Mouse (Mus musculus): ENCODE results near the gene Tmem269. TPM values are rescaled to one million over a fixed set of nuclear protein-coding genes. Genes with fewer than 3 reads are reported as not detected.

The Tmem269 gene
- polyA plus RNA-seq, 1 experiment = 0.06 TPM

DNA sequence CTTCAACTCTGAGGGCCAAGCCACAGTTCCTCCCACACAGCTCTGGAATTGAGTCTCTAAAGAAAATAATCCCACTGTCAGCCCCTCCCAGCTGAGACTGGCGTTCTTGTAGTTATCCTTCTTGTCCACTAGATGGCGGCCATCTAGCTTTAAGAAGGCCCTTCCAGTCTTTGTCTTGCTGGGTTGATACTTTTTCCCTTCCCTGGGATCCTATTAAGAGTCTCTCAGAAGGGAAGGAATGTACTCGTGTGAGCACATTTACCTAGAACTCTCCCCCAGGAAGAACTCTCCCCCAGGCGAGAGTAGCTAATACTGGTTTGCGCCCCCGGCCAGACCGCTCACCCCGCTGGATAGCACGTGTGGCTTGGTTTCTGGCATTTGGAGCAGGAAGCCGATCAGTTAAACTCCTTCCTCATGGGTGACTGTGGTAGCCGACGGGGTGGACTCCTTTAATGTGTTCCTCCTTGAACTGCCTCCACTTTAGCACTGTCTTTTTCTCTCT, 21.2 kb upstream of the Tmem269 start:
- H3K4me3 ChIP-seq (ENCODE audit: extremely low read depth, insufficient read depth, insufficient read length) = no peak overlapping the region
- no peaks in the 10 kb centered on the region for H3K36me3 ChIP-seq (ENCODE audit: control insufficient read depth, insufficient read depth, low read length)
- WGBS = 8% methylated on average over 12 of the region's 12 CpGs
- H3K4me1 ChIP-seq (ENCODE audit: control insufficient read depth, insufficient read depth, insufficient read length) = peaks cover 3% of the 10 kb centered on the region; the same call in 1 of the 2 replicates
- no peaks in the 10 kb centered on the region for H3K27me3 ChIP-seq (ENCODE audit: control insufficient read depth, insufficient read depth, low read length)
- no peak for TF ChIP-seq POLR2A (IDR thresholded peaks at IDR 0.05; ENCODE audit: low read depth, low read length)
- peak; percentile 46; the same call in 1 of the 2 replicates for TF ChIP-seq CTCF (IDR thresholded peaks at IDR 0.05; ENCODE audit: extremely low read depth, insufficient read depth, insufficient read length, insufficient replicate concordance)
- peak in 1 of 2 experiments; percentile 40 for DNase-seq (ENCODE audit: low read depth in 1 of 2, low spot score in 2 of 2)
- H3K27ac ChIP-seq (ENCODE audit: insufficient read depth, low read length) = 0 out of 2 replicates have a peak overlapping the region, but pooled peaks have one; percentile 2

DNA sequence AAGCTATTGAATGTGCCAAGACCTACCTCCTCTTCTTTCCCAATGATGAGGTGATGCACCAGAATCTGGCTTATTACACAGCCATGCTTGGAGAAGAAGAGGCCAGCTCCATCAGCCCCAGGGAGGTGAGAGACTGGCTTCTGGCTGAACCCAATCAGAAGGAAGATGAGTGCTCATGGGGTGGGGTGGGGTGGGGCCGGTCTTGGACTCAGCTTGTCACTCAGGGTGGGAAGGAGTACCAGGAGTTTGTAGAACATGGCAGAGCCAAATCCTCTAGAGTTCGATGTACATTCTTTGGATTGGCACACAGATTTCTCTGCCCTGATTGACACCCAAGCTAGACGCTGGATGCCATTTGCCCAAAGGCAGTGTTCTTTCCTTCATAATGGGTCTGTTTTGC, 20.6 kb upstream of the Tmem269 start:
- H3K27ac ChIP-seq (ENCODE audit: insufficient read depth, low read length) = no peak overlapping the region
- no peaks in the 10 kb centered on the region for H3K36me3 ChIP-seq (ENCODE audit: control insufficient read depth, insufficient read depth, low read length)
- 69% methylated on average over 3 of the region's 3 CpGs for WGBS
- H3K27me3 ChIP-seq (ENCODE audit: control insufficient read depth, insufficient read depth, low read length) = no peaks in the 10 kb centered on the region
- TF ChIP-seq CTCF (IDR thresholded peaks at IDR 0.05; ENCODE audit: extremely low read depth, insufficient read depth, insufficient read length, insufficient replicate concordance) (no peak), POLR2A (IDR thresholded peaks at IDR 0.05; ENCODE audit: low read depth, low read length) (no peak)
- H3K4me3 ChIP-seq (ENCODE audit: extremely low read depth, insufficient read depth, insufficient read length) = no peak overlapping the region
- DNase-seq (ENCODE audit: low read depth in 1 of 2, low spot score in 2 of 2) = no peak
- peaks cover 3% of the 10 kb centered on the region; the same call in 1 of the 2 replicates for H3K4me1 ChIP-seq (ENCODE audit: control insufficient read depth, insufficient read depth, insufficient read length)

- Histone ChIP-seq H3K4me1 (ENCODE audit: control insufficient read depth, insufficient read depth, insufficient read length) (peaks cover 3% of the 10 kb centered on the region), H3K27ac (ENCODE audit: insufficient read depth, low read length) (no peak overlapping the region), H3K36me3 (ENCODE audit: control insufficient read depth, insufficient read depth, low read length) (no peaks in the 10 kb centered on the region), H3K27me3 (ENCODE audit: control insufficient read depth, insufficient read depth, low read length) (no peaks in the 10 kb centered on the region), H3K4me3 (ENCODE audit: extremely low read depth, insufficient read depth, insufficient read length) (no peak overlapping the region)
- DNase-seq (ENCODE audit: low read depth in 1 of 2, low spot score in 2 of 2) = no peak
- no peak for TF ChIP-seq CTCF (IDR thresholded peaks at IDR 0.05; ENCODE audit: extremely low read depth, insufficient read depth, insufficient read length, insufficient replicate concordance)
- TF ChIP-seq POLR2A (IDR thresholded peaks at IDR 0.05; ENCODE audit: low read depth, low read length) = no peak
- WGBS = 94% methylated on average over 3 of the region's 3 CpGs
These were observed 16.3 kb upstream of the Tmem269 start for GRCm38 (mm10) chr4:119234348-119234747.

DNA sequence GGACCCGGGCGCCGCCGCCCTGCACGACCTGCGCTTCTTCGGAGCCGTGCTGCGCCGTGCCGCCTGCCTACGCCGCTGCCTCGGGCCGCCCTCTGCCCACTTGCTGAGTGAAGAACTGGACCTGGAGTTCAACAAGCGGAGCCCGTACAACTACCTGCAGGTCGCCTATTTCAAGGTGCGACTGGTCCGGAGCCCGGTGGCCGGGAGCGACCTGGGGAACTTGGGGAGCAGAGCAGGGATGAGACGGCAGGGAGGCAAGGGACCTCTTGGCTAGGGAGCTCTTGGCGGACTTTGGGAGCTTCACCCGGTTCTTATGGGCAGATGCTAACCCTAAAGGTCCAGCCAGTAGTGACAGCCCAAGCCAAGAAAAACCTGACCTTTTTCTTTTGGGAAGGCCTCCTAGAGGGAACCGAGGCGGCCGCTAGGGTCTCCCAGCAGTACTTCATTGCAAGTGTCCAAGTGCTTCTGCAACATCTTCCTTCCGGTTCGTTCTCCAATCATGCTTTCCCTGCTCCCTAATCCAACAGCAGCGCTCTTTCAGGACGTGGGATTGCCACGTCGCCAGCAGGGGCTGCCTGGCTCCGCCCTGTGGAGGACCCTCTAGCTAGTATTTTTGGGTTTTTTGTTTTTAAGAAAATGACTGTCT, 15.4 kb upstream of the Tmem269 start:
- DNase-seq (ENCODE audit: low read depth in 1 of 2, low spot score in 2 of 2) = no peak
- Histone ChIP-seq H3K27ac (ENCODE audit: insufficient read depth, low read length) (no peak overlapping the region), H3K4me3 (ENCODE audit: extremely low read depth, insufficient read depth, insufficient read length) (peak overlapping the region; percentile 80), H3K4me1 (ENCODE audit: control insufficient read depth, insufficient read depth, insufficient read length) (peaks cover 2% of the 10 kb centered on the region), H3K36me3 (ENCODE audit: control insufficient read depth, insufficient read depth, low read length) (no peaks in the 10 kb centered on the region), H3K27me3 (ENCODE audit: control insufficient read depth, insufficient read depth, low read length) (no peaks in the 10 kb centered on the region)
- no peak for TF ChIP-seq POLR2A (IDR thresholded peaks at IDR 0.05; ENCODE audit: low read depth, low read length)
- WGBS = 3% methylated on average over 36 of the region's 36 CpGs

DNA sequence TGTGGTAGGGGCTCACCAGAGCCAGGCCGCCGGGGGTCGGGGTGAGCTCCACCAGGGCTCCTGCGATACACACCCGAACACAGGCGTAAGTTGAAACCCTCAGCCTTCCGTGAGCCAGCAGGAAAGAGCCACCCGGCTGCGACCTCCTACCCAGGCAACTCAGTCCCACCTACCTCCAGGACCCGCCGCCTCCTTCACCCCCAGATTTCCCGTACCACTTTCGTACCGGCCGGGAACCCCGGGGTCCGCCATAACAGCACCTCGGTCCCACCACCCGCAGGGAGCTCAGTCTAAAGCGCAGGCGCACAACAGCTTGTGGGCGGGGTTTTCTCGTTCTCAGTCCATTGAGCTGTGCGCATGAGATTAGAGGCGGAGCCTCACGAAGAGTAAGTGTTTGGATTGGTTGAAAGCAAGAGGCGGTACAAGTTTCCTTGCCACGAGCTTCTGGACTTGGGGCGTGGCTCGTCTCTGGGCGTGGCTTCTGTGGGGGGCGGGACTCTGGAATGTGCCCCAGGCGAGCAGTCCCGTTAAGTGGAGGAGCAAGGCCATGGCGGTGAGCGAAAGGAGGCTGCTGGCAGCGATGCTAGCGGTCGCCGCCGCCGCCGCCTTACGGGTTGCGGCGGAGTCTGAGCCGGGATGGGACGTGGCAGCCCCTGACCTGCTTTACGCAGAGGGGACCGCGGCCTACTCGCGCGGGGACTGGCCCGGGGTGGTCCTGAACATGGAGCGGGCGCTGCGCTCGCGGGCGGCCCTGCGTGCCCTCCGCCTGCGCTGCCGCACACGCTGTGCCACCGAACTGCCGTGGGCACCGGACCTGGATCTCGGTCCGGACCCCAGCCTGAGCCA, 14.6 kb upstream of the Tmem269 start, which contains the start of the genes AU022252 and P3h1:
Gene AU022252, minus strand, starts transcription at position 303 of the 846 bp plus-strand sequence.
Gene P3h1, plus strand, starts transcription at position 506 of the 846 bp plus-strand sequence.
- H3K27ac ChIP-seq (ENCODE audit: insufficient read depth, low read length) = no peak within 1 kb of the TSS

DNA sequence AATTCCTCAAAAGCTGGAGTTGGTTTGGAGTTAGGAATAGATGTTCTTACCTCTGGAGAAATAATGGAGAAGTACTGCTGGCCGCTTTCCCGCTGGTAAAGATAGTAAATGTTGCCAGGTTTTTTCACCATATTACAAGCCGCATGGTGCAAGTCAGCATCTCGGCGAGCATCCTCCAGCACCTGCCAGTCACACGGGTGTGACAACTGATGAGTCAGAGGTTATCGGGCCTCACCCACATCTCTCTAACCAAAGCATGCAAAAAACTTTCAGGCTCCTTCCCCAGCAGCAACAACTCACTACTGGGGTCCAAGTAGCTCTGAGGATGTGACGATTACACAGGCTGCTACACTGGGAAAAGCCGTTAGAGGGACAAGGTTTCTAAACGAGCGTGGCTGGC, 8.7 kb upstream of the Tmem269 start:
- no peaks in the 10 kb centered on the region for H3K27me3 ChIP-seq (ENCODE audit: control insufficient read depth, insufficient read depth, low read length)
- peaks cover 14% of the 10 kb centered on the region for H3K36me3 ChIP-seq (ENCODE audit: control insufficient read depth, insufficient read depth, low read length)
- no peak overlapping the region for H3K4me3 ChIP-seq (ENCODE audit: extremely low read depth, insufficient read depth, insufficient read length)
- H3K4me1 ChIP-seq (ENCODE audit: control insufficient read depth, insufficient read depth, insufficient read length) = no peaks in the 10 kb centered on the region; the same call in 1 of the 2 replicates
- TF ChIP-seq POLR2A (IDR thresholded peaks at IDR 0.05; ENCODE audit: low read depth, low read length) = no peak
- TF ChIP-seq CTCF (IDR thresholded peaks at IDR 0.05; ENCODE audit: extremely low read depth, insufficient read depth, insufficient read length, insufficient replicate concordance) = no peak
- no peak for DNase-seq (ENCODE audit: low read depth in 1 of 2, low spot score in 2 of 2)
- no peak overlapping the region for H3K27ac ChIP-seq (ENCODE audit: insufficient read depth, low read length)
- WGBS = 88% methylated on average over 11 of the region's 11 CpGs

More for the DNA sequence above, 14.6 kb upstream of the Tmem269 start, which contains the start of the genes AU022252 and P3h1:
- H3K4me3 ChIP-seq (ENCODE audit: extremely low read depth, insufficient read depth, insufficient read length) = peak within 1 kb of the TSS; percentile 92
- DNase-seq (ENCODE audit: low read depth in 1 of 2, low spot score in 2 of 2) = peak; percentile 98 to 99
- H3K4me1 ChIP-seq (ENCODE audit: control insufficient read depth, insufficient read depth, insufficient read length) = peaks cover 2% of the 10 kb centered on the region
- no peak for TF ChIP-seq CTCF (IDR thresholded peaks at IDR 0.05; ENCODE audit: extremely low read depth, insufficient read depth, insufficient read length, insufficient replicate concordance)
- peak; percentile 25; the same call in 1 of the 2 replicates for TF ChIP-seq POLR2A (IDR thresholded peaks at IDR 0.05; ENCODE audit: low read depth, low read length)
- under 1% methylated on average over 70 of the region's 71 CpGs for WGBS
- H3K36me3 ChIP-seq (ENCODE audit: control insufficient read depth, insufficient read depth, low read length) = peaks cover 2% of the 10 kb centered on the region; the same call in 1 of the 2 replicates
- no peaks in the 10 kb centered on the region for H3K27me3 ChIP-seq (ENCODE audit: control insufficient read depth, insufficient read depth, low read length)
